Mouse (Mus musculus): ENCODE results near the gene Pkp3.

GRCm38 (mm10) chr7:141028831-141029230, 49.2 kb upstream of the Pkp3 start, which contains the start of gene Gm17387:
- TF ChIP-seq POLR2A (IDR thresholded peaks at IDR 0.05; ENCODE audit: borderline replicate concordance, low read depth, low read length) (no peak), CTCF (IDR thresholded peaks at IDR 0.05; ENCODE audit: low read depth, low read length) (no peak)
